Mouse (Mus musculus) telencephalon, adult 2 months (tissue): Measurements from ENCODE around the gene Rcsd1.

Source experiments
- DNase-seq: peaks from one replicate; pipeline ENCODE4 v3.0.0-alpha.2; 2011; ENCODE audit warnings: low read depth, low spot score

Gene Rcsd1

DNA sequence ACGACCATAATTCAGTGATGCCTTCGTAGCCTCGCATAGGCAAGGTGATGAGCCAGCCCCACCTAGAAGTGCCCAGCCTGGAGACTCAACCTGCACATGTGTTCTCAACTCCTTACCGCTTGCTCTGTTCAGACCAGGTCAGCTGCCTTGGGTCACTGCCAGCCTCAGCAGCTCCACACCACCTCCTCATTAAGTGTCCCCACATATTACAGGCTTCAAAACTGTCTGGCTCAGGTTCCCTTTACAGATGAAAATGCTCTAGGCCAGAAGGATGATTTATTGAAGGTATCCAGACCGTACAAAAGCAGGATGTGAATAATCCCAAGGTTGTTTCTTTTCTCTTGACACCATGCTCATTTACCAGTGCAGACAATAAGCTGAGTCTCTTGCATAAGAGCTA is 83.7 kb downstream of the Rcsd1 start:
- DNase-seq, result no peak

DNA sequence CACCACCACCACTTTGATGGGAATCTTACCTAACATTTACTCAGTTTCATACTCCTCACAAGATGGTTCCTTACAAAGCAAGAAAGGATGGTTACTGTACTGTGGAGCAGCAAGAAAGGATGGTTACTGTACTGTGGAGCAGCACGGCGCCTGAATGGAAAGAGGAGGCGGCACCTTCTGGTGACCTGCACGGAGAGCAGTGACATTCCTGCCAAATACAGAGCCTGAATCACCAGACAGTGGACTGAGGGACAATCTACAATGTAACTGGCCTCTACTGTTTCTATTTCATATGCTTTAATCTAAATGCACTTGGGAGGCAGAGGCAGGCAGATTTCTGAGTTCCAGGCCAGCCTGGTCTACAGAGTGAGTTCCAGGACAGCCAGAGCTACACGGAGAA is 84.5 kb downstream of the Rcsd1 start:
- DNase-seq, result no peak

DNA sequence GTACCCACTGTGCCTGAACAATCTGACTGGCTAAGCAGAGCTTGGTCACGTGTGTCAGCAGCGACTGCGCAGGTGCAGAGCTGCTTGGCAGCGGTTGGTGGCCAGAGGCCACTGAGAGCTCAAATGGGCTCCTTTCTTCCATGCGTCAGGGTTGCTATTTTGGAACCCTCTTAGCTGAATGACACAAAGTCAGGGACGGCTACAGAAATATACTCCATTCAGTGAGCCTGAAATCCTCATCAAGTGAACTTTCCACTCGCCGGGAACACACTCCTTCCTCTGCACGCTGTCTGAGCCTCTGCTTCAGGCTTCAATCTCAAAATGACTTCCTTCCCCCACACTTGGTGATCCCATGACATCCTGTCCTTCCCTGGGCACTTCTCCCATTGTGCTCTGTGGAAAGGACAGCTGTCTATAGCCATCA is 91.3 kb downstream of the Rcsd1 start:
- DNase-seq, result no peak

DNA sequence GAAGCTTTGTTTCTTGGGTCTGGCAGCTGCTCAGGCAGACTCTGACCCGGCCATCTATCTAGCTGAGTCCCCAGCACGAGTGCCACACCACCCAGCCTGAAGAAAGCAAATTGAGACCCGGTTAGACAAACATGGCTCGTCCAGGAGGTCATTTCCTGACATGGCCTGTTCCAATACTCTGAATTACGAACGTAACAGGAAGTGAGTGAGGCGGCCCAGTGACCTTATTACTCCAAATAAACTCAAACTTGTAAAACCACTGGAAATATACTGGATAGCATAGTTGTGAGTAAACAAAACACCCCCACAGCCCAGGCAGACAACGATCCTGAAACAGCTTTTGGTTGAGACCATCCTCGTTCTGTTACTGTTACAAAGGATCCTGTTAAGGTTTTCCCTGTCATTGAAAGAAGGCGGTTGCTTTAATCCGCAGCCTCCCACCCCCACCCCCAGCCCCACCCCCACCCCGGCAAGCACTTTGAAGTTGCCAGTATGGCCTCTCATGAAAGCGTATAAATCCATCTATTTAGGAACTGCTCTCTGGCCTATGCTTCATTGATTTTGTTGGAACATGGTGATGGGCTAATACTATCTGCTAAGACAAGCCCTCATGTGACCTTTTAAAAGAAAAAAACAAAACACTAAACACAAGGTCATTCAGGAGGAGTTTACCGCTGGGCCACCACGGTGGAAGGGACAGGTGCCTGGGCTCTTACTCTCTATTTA is 92.2 kb downstream of the Rcsd1 start:
- no peak for DNase-seq

DNA sequence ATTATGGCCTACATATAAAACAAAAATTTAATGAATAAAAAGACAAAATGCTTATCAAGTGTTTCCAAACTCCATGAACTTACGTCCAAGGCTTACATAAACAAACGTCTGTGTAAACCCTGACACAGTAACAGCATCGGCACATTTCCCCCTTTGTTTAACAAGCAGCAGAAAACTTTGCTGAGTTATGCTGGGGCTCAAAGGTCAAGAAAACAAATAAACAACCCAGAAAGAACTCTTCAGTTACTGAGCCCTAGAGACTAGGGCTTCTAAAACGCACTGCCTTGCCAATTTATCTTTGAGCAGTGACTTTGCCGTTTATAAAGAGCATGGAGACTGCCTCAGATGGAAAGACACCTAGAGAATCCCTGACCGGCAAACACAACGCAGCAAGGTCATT is 92.9 kb downstream of the Rcsd1 start:
- DNase-seq, result no peak

DNA sequence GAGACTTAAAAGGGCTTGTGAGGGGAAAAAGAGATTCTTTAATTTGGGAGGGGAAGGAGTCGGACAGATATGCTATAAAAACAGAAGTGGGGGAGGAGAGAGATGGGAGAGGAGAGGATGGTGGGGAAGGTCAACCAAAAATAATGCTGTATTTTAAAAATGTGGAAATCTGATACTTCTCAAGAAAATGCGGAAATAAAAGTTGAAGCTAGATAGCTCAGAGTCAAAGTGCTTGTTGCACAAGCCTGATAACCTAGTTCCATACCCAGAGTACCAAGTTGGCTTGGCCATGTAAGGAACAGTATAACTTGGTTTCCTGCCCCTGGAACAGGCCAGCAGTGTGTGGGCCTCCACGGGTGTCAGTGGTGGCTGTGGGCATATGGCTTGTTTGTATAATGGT is 94.8 kb downstream of the Rcsd1 start:
- no peak for DNase-seq

DNA sequence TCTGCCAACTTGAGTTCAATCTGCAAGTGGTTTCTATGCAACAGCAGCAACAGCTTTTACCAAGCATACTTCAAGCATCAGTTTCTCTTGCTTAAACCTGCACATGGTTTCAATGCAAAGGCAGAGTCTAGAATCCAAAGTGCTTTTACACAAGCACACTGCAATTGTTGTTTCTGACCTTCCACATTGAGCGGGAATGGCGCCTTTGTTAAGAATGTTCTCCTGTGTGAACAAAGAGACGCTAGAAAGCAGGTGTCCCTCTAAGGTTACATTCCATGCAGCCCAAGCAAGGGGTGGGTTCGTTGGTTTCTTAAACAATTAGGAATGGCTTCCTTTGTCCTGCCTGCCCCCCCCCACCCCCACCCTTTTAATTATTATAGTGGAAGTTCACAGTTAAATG is 95.6 kb downstream of the Rcsd1 start:
- no peak for DNase-seq

DNA sequence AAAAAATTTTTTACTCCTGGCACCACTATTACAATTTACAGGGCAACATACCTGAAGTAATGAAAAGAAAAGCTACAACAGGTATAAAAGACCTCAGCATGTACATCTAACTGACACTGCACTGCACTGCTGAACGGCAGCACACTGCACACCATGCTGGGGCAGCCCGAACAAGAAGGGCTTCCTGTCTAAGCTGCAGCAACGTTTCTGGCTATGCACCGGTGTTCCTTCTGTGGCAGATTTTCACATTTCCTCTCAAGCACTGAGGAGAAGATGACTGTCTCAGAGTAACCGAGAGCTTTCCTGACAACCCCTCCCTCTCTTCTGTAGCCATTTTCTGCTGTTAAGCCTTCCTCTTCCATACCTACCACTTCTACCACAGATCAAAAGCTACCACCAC is 96.8 kb downstream of the Rcsd1 start:
- no peak for DNase-seq

DNA sequence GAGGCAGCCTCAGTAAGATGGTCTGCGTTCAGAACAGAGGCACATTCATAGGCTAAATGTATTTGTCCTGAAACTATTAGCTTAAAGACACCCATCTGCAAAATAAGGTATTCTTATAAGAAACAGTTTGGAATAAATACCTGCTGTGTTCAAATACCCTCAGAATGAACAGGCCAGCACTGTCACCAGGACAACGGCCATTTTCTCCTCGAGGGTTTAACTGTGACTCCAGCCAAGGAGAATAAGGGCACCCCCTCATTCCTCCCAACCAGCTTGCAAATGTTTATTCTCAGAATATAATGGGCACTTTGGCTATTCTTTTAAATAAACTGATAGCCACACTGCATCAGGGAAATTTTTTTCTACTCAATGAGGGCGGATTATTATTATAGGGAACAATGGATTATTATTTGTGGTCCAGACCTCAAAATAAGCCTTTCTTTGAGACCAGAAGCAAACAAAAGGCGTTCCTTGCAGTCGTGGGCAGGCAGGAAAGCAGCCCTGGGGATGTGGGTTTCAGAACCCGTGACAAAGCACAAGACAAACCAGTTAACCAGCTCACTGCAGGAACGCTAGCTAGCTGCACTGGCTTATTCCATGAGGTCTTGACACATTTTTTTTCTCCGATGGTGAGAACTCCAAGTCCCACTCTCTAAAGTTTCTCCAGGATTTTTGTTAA is 99.1 kb downstream of the Rcsd1 start:
- DNase-seq, result peak; percentile 69

DNA sequence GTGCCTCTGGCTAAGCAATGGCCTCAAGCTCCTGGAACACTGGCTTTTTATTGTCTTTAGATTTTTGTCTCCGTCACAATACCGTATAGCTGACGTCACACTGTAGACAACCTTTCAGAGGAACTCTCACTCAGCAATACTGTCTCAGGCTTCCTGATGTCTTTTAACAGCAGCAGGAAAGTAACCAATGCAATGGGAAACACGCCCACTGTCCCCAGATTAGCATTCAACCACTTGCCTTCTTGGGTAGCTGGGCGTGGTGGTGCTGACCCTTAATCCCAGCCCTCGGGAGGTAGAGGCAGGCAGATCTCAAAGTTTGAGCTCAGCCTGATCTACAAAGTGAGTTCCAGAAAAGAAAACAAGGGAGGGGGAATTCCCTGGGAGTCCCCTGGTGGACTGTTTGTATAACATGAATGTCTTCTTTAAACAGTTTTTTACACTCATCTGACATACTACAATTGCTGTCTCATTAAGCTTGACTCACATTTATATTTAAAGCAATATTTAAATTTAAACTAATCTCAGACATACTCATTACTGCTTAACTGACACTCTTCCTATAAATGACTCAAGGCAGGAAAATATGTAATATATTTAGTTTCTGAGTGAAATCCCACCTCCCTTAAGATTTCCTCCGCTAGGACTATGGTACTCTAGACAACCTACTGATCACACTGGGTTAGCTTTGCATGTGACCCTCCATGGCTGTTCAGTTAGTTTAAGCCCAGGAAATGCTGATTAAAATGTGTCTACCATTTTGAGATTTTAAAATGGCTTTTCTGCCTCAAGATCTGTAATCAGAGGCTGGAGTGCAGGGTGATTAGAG is 99.8 kb downstream of the Rcsd1 start:
- DNase-seq, result no peak

DNA sequence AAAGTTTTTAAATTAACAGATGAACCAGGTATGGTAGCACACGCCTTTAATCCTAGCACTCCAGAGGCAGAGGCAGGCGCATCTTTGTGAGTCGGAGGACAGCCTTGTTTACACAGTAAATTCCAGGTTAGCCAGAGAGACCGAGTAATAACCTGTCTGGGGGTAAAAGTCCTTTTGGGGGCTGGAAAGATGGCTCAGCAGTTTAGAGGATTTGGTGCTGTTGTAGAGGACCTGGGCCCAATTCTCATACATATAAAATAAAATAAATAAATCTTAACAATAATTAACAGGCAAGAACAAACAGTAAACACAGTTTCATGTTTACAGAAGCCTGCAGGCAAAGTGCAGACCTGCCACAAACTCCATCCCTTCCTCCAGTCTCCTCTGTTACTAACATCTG is 100.7 kb downstream of the Rcsd1 start:
- DNase-seq, result no peak

DNA sequence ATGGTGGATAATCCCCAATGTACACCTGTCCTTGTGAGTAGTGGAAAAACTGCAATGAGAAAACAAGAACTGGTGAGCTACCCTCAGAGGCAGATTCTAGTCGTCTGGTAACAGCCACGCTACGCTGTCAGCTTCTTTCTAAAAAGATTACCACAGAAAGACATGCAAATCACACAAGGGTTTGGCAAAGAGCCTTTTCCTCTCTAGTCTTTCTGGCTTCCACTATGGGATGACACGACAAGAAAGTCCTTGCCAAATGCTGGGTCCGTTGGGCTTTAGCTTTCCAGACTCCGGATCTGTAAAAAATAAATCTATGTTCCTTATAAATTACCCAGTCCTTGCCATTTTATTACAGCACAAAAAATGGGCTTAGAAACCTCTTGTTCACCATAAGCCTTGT is 103.8 kb downstream of the Rcsd1 start:
- peak; percentile 34 for DNase-seq

DNA sequence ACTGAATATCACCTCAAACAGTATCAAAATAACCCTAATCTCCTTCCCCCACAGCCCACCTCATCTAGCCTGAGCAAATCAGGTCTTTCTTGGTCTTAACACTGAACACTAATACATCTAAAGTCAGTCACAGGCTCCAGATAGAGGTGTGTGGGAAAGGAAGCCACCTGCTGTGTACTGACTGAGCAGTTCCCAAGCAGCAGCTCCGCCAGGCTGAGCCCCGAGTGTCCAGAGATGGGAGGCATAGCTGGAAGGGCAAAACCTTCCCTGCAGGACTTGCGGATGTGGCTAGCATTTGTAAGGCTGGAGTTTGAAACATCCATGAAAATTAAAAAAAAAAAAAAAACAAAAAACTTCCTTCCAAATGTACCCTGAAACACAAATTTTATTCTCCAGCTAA is 104.4 kb downstream of the Rcsd1 start:
- no peak for DNase-seq

DNA sequence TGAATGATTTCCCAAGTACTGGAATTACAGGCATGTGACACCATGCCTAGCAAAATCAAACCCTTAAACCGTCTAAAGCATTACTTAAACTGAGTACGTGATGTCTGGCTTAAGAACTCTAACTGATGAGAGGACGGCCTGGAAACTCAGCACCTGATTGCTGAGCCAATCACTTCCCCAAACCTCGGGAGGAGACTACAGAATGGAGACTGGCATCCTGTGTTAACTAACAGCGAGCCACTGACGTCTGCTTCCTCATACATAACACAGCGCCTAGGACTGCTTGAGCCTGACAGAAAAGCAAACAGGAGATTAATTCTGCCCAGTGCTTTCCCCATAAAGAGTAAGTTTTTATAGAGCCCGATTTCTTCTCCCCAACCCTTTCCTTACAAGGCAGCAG is 105.4 kb downstream of the Rcsd1 start:
- no peak for DNase-seq

DNA sequence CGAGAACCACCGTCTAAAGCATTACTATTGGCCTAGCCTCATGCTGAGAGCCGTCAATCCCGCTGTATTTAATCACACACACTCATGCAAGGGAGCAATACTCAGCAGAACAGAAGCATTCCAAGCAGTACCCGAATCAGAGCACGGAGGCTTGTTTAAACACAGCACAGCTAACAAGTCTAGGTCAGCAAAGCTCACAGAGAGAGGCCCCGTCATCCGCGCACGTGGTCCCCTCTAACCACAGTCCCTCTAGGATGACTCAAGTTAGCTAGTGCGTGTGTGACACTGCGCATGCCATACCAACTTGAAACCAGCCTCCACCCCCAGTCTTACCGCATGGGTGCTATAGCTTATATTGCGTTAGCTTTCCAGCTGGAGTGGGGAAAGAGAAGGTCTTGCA is 106.3 kb downstream of the Rcsd1 start:
- DNase-seq, result no peak

DNA sequence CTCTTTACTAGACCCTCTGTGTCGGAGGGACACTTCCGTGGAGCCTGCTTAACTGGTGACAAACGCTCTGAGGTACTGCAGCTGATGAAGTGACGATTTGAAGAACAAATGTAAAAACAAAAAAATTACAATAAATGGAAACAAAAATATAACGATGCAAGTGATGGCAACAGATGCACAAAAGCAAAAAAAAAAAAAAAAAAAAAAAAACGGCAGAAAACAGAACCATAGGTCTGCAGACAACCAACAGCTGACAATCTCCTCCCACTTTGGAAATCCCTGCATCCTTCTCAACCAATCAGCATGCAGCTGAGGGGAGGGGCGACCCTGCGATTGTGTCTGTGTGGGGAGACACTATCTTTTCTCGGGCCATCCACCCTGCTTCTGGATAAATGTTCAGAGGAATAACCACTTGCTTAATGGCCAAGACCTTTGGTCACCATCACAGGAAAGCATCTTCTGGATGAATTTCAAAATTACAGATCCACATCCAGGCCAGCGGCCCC is 107.7 kb downstream of the Rcsd1 start:
- no peak for DNase-seq
